Mouse (Mus musculus) liver, embryonic 14.5 days (tissue): ENCODE measurements around the gene Pttg1ip.

ENCODE experiments used
- CTCF ChIP-seq: IDR thresholded peaks from 2 replicates; pipeline ENCODE4 v1.5.1; 2016; ENCODE audit warnings: antibody characterized with exemption, low read depth, control low read depth
- EP300 ChIP-seq: IDR thresholded peaks from 2 replicates; pipeline ENCODE4 v1.6.1; 2016; ENCODE audit warnings: antibody characterized with exemption, low read depth

DNA sequence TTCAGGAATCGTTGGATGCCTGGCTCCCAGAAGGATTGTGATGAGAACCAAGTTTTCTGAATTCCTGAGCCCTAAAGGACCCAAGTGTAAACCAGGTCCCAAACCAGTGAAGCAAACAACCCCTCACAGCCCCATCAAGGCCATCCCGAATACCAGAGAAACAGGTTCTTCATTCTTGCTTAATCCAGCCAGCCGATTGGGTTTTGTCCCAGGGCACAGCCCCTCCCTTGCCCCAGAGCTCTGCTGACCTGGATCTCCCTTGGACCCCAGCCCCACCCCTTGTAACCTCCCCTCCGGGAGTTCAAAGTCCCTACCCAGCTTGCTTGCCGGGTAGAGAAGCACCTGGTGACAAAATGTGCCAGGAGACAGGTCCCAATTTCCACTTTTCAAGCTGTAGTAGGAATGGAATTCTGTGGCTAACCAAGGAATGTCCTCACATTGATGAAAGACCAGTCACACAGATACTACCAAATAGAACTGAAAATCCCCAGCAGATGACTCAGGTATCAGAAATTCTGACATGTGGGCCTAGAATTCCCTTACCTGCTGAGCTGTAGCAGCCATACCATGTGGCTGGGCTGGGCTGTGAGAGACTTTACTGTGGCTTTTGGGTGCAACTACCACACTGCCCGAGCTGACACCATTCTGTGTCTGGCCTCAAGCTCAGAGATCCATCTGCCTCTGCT is 11.4 kb upstream of the Pttg1ip start:
- TF ChIP-seq CTCF (no peak), EP300 (no peak)
